Mouse (Mus musculus) midbrain, embryonic 16.5 days (tissue): ENCODE measurements at regions not wholly inside any gene's neighbourhood (a gene's known extent, or its start where the extent isn't known, plus 50 kb on each side); places are given as distances from the start of the nearest gene placed in this dataset.

Experiments
- ATAC-seq: fragments of 200-750 bp; cut with Nextera tagmentation; 2 replicates; pipeline ENCODE4 v1.8.0; 2017; ENCODE audit warnings: moderate TSS enrichment
- H3K27ac ChIP-seq: fragments of 300-500 bp; sonication (generic); 2 replicates; pipeline ENCODE4 v1.5.1; 2014; ENCODE audit warnings: mild to moderate bottlenecking, low read length, mixed read lengths
- H3K27me3 ChIP-seq: fragments of 300-500 bp; sonication (generic); 2 replicates; pipeline ENCODE4 v1.6.1; 2014; ENCODE audit warnings: low read depth, low read length, mixed read lengths; ENCODE audit not compliant: control insufficient read depth, insufficient read depth
- H3K36me3 ChIP-seq: fragments of 300-500 bp; sonication (generic); 2 replicates; pipeline ENCODE4 v1.6.1; 2014; ENCODE audit warnings: mild to moderate bottlenecking, low read length, moderate library complexity, mixed read lengths; ENCODE audit not compliant: control insufficient read depth, insufficient read depth
- H3K4me1 ChIP-seq: fragments of 300-500 bp; sonication (generic); 2 replicates; pipeline ENCODE4 v1.6.1; 2014; ENCODE audit warnings: mild to moderate bottlenecking, low read length, mixed read lengths; ENCODE audit not compliant: control insufficient read depth, insufficient read depth
- H3K4me2 ChIP-seq: fragments of 300-500 bp; sonication (generic); 2 replicates; pipeline ENCODE4 v1.6.1; 2014; ENCODE audit warnings: mild to moderate bottlenecking, low read length, mixed read lengths
- H3K4me3 ChIP-seq: fragments of 300-500 bp; sonication (generic); 2 replicates; pipeline ENCODE4 v1.5.1; 2014; ENCODE audit warnings: low read depth, mild to moderate bottlenecking, low read length, moderate library complexity, mixed read lengths
- H3K9ac ChIP-seq: fragments of 300-500 bp; sonication (generic); 2 replicates; pipeline ENCODE4 v1.6.1; 2014; ENCODE audit warnings: low read depth, low read length, mixed read lengths
- H3K9me3 ChIP-seq: fragments of 300-500 bp; sonication (generic); replicated peaks from 2 replicates; pipeline ENCODE4 v1.6.1; 2014; ENCODE audit warnings: mild to moderate bottlenecking, low read length, mixed read lengths; ENCODE audit not compliant: control insufficient read depth, poor library complexity, severe bottlenecking
- WGBS: fragments of 180-500 bp; shearing (Covaris S2); extraction: QIAGEN DNeasy Blood & Tissue Kit; methylation state at CpG from one replicate; pipeline ENCODE4 v1.1.7; 2014; 5-methylcytosine and 5-hydroxymethylcytosine counted together

DNA sequence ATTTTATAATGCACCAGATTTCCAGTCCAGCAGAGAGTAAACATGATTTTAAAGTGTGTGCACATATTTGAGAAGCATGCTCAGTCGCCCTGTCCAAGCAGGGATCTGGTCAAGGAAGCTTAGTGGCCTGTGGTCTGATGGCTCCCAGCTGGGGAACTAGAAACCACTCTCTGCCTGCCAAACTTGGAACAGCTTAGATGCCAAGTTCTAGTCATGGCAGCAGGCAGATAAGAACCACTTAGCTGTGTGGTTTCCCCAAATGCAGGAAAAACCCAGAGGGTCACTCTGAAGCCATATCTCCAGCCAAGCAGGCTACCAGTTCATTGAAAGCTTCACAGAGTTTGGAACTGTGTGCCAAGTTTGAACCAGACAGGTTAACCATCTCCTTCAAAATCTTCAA is 86.1 kb downstream of the Fam114a2 start:
- Histone ChIP-seq H3K27me3 (no peaks in the 10 kb centered on the region), H3K4me1 (no peaks in the 10 kb centered on the region), H3K4me3 (no peak overlapping the region), H3K9ac (no peak overlapping the region), H3K27ac (no peak overlapping the region), H3K9me3 (no peaks in the 10 kb centered on the region), H3K36me3 (no peaks in the 10 kb centered on the region), H3K4me2 (no peak overlapping the region)
- no peak for ATAC-seq
- WGBS, result 74% methylated on average over 1 of the region's 1 CpGs

GRCm38 (mm10) chr11:57431886-57432285 is 86.5 kb downstream of the Fam114a2 start:
- no peak for ATAC-seq
- Histone ChIP-seq H3K4me3 (no peak overlapping the region), H3K27me3 (no peaks in the 10 kb centered on the region)

DNA sequence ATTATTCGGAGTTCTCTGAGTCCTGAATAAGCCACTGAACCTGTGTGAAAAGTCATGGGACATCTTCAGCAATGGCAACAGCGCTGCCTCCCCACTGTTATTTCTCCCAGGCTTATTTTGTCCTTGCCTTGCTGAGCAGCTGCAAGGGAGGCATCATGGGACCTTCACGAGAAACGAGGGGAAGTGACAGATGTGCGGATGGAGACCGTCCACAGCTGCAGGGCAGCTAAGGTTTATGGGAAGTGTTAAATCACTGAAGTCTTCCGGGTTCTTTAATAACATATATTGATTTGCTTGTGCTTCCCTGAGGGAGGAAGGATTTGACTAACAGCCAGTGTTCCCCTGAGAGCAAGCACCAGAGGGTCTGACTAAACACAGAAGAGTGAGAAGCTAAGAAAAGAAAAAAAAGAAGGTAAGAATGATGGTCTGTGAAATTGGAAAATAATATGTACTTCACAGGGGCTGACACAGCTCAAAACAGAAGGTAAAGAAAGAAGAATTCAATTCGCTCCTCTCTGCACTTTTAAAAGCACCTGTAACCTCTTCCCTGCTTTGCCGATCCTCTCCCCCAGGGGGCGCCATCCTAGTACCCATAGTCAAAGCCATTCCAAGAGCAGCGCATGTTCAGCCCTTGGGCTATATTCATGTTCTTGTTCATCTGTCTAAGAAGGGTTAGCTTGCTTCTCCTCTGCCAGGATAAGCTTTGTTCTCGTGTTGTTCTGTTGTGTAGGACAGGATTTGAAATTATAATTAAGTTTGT is 92.2 kb downstream of the Fam114a2 start:
- H3K9me3 ChIP-seq, result no peaks in the 10 kb centered on the region
- WGBS, result 61% methylated on average over 12 of the region's 12 CpGs
- no peak overlapping the region for H3K27ac ChIP-seq
- ATAC-seq, result no peak
- H3K4me2 ChIP-seq, result no peak overlapping the region
- no peaks in the 10 kb centered on the region for H3K36me3 ChIP-seq
- no peaks in the 10 kb centered on the region for H3K4me1 ChIP-seq
- no peaks in the 10 kb centered on the region for H3K27me3 ChIP-seq
- no peak overlapping the region for H3K4me3 ChIP-seq
- H3K9ac ChIP-seq, result no peak overlapping the region

More at GRCm38 (mm10) chr11:57431886-57432285, 86.5 kb downstream of the Fam114a2 start:
- H3K9me3 ChIP-seq, result no peaks in the 10 kb centered on the region
- H3K9ac ChIP-seq, result no peak overlapping the region
- H3K27ac ChIP-seq, result no peak overlapping the region
- no peak overlapping the region for H3K4me2 ChIP-seq
- no peaks in the 10 kb centered on the region for H3K4me1 ChIP-seq
- no peaks in the 10 kb centered on the region for H3K36me3 ChIP-seq

GRCm38 (mm10) chr11:57419416-57419815 is 99.0 kb downstream of the Fam114a2 start:
- no peak for ATAC-seq
- H3K4me2 ChIP-seq, result no peak overlapping the region
- H3K27me3 ChIP-seq, result no peaks in the 10 kb centered on the region
- no peak overlapping the region for H3K9ac ChIP-seq
- no peak overlapping the region for H3K4me3 ChIP-seq
- H3K4me1 ChIP-seq, result peaks cover 7% of the 10 kb centered on the region
- no peaks in the 10 kb centered on the region for H3K9me3 ChIP-seq
- H3K27ac ChIP-seq, result no peak overlapping the region
- no peaks in the 10 kb centered on the region for H3K36me3 ChIP-seq
- 73% methylated on average over 6 of the region's 6 CpGs for WGBS

- H3K4me2 ChIP-seq, result no peak overlapping the region
- H3K36me3 ChIP-seq, result no peaks in the 10 kb centered on the region
- H3K4me1 ChIP-seq, result peaks cover 9% of the 10 kb centered on the region
- no peak overlapping the region for H3K9ac ChIP-seq
- ATAC-seq, result no peak
- H3K27me3 ChIP-seq, result no peaks in the 10 kb centered on the region
- 83% methylated on average over 11 of the region's 11 CpGs for WGBS
- H3K9me3 ChIP-seq, result no peaks in the 10 kb centered on the region
- H3K27ac ChIP-seq, result no peak overlapping the region
- H3K4me3 ChIP-seq, result no peak overlapping the region
These were observed 102.4 kb downstream of the Fam114a2 start for GRCm38 (mm10) chr11:57416011-57416410.

DNA sequence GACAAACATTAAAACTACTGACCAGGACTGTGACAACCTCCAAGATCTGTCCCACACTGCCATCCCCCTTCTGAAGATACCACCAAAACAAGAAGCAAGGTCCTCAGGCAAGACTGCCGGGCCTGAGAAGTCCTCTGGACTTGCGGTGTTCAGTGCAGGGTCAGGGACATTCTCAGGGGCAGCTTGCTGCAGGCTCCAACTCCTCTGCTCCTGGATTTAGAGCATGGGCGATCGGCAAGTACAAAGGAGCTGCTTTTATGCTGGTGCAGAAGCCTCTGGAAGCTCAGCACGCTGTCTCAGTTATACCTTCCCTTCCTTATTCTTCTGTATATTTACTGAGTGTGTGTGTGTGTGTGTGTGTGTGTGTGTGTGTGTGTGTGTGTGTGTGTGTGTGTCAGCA is 103.2 kb downstream of the Fam114a2 start:
- 41% methylated on average over 5 of the region's 5 CpGs for WGBS
- Histone ChIP-seq H3K27me3 (no peaks in the 10 kb centered on the region), H3K36me3 (no peaks in the 10 kb centered on the region), H3K9ac (no peak overlapping the region), H3K27ac (no peak overlapping the region), H3K4me2 (no peak overlapping the region), H3K4me3 (no peak overlapping the region), H3K4me1 (peaks cover 9% of the 10 kb centered on the region), H3K9me3 (no peaks in the 10 kb centered on the region)
- ATAC-seq, result peak; percentile 45; the same call in 1 of the 2 replicates

DNA sequence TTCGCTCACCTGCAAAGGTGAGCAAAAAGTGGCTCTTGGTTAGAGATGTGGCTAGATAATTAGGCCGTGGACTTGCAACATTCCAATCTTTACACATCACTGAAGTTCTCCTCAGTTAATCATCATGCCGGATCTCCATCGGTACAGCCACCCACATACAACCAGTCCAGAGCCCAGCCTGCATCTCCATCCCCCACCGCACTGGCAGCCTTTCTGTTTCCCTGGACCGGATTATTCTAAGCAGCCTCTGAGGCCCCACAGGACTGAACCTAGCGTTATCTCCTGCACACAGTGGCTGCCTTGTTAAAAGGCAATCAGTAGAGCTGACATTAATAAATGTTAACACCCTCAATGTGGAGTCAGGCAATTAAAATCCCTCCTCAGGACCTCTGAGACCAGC is 103.7 kb downstream of the Fam114a2 start:
- no peak overlapping the region for H3K4me2 ChIP-seq
- H3K27me3 ChIP-seq, result no peaks in the 10 kb centered on the region
- H3K4me3 ChIP-seq, result no peak overlapping the region
- H3K9me3 ChIP-seq, result no peaks in the 10 kb centered on the region
- H3K27ac ChIP-seq, result no peak overlapping the region
- 29% methylated on average over 7 of the region's 7 CpGs for WGBS
- H3K36me3 ChIP-seq, result no peaks in the 10 kb centered on the region
- ATAC-seq, result peak; percentile 82
- no peak overlapping the region for H3K9ac ChIP-seq
- H3K4me1 ChIP-seq, result peaks cover 9% of the 10 kb centered on the region

DNA sequence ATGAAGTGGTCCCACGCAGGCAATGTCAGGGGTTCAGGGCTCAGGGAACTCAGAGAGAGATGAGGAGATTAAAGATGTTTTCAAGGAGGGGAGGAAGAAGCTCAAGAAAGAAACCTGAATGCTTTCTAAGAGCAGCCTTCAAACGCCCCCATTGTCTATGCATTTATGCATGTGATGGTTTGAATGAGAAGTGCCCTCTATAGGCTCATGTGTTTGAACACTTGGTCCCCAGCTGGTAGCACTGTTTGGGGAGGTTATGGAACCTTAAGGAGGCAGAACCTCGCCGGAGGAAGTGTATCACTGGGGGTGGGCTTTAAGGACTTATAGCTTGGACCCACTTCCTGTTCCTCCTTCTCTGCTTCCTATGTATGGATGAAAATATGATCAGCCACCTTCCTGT is 105.1 kb downstream of the Fam114a2 start:
- Histone ChIP-seq H3K36me3 (no peaks in the 10 kb centered on the region), H3K4me3 (no peak overlapping the region), H3K4me1 (peaks cover 9% of the 10 kb centered on the region), H3K9me3 (no peaks in the 10 kb centered on the region), H3K27ac (no peak overlapping the region), H3K4me2 (no peak overlapping the region), H3K27me3 (no peaks in the 10 kb centered on the region), H3K9ac (no peak overlapping the region)
- no peak for ATAC-seq
- 62% methylated on average over 4 of the region's 4 CpGs for WGBS

GRCm38 (mm10) chr11:57412766-57413165 is 105.7 kb downstream of the Fam114a2 start:
- WGBS, result 71% methylated on average over 4 of the region's 4 CpGs
- no peak overlapping the region for H3K9ac ChIP-seq
- no peak overlapping the region for H3K4me3 ChIP-seq
- H3K9me3 ChIP-seq, result no peaks in the 10 kb centered on the region
- no peak overlapping the region for H3K27ac ChIP-seq
- peaks cover 9% of the 10 kb centered on the region for H3K4me1 ChIP-seq
- H3K36me3 ChIP-seq, result no peaks in the 10 kb centered on the region
- ATAC-seq, result no peak
- no peak overlapping the region for H3K4me2 ChIP-seq
- no peaks in the 10 kb centered on the region for H3K27me3 ChIP-seq
